Mouse (Mus musculus): ENCODE measurements at regions not wholly inside any gene's neighbourhood (a gene's known extent, or its start where the extent isn't known, plus 50 kb on each side); places are given as distances from the start of the nearest gene placed in this dataset.

- no peak for TF ChIP-seq POLR2A (IDR thresholded peaks at IDR 0.05; ENCODE audit: insufficient read depth, low read length)
- no peak for TF ChIP-seq CTCF (IDR thresholded peaks at IDR 0.05; ENCODE audit: low read depth, low read length)
Measured at GRCm38 (mm10) chr4:44434593-44434992, 133.9 kb downstream of the Melk start.
